Mouse (Mus musculus) kidney, adult 11 months (tissue): ENCODE results near the gene Gm21083.
A peak's percentile ranks its signal among the peaks of the same experiment; 100 is the strongest.
"Not testable (repeated sequence)": the region's sequence is repeated elsewhere in the genome, so short reads cannot be mapped to it uniquely, and the experiment has no call there.

Experiments used
- DNase-seq: peaks from one replicate; pipeline ENCODE4 v3.0.0; 2022

Gm21083 gene

GRCm38 (mm10) chr5:15577033-15577432 is at the start of gene Gm21083:
TSS of gene Gm21083 (plus strand) at chr5:15577333.
- not testable (repeated sequence) for DNase-seq

- not testable (repeated sequence) for DNase-seq
Observed at GRCm38 (mm10) chr5:15529122-15529521, 48.0 kb upstream of the Gm21083 start, which contains the start of gene Gm21190. TSS of gene Gm21190 (minus strand) at chr5:15529222.

GRCm38 (mm10) chr5:15548642-15549041 is 28.5 kb upstream of the Gm21083 start:
- not testable (repeated sequence) for DNase-seq

GRCm38 (mm10) chr5:15549134-15549533 is 28.0 kb upstream of the Gm21083 start:
- DNase-seq = not testable (repeated sequence)

- DNase-seq = not testable (repeated sequence)
Observed at GRCm38 (mm10) chr5:15549606-15550005, 27.5 kb upstream of the Gm21083 start.

GRCm38 (mm10) chr5:15558654-15559053 is 18.5 kb upstream of the Gm21083 start:
- DNase-seq = not testable (repeated sequence)

- not testable (repeated sequence) for DNase-seq
Observed at GRCm38 (mm10) chr5:15561425-15562264, 15.5 kb upstream of the Gm21083 start.

- not testable (repeated sequence) for DNase-seq
Observed at GRCm38 (mm10) chr5:15573735-15574134, 3.4 kb upstream of the Gm21083 start.

GRCm38 (mm10) chr5:15586351-15586750 is 9.2 kb downstream of the Gm21083 start:
- DNase-seq = not testable (repeated sequence)

GRCm38 (mm10) chr5:15588291-15588690 is 11.2 kb downstream of the Gm21083 start:
- not testable (repeated sequence) for DNase-seq

- DNase-seq = not testable (repeated sequence)
Observed at GRCm38 (mm10) chr5:15590635-15591034, 13.5 kb downstream of the Gm21083 start.

- DNase-seq = not testable (repeated sequence)
Observed at GRCm38 (mm10) chr5:15591577-15591976, 14.4 kb downstream of the Gm21083 start.

GRCm38 (mm10) chr5:15598831-15599230 is 21.7 kb downstream of the Gm21083 start:
- DNase-seq = not testable (repeated sequence)

- not testable (repeated sequence) for DNase-seq
Observed at GRCm38 (mm10) chr5:15600342-15600741, 23.2 kb downstream of the Gm21083 start.

GRCm38 (mm10) chr5:15601481-15601880 is 24.3 kb downstream of the Gm21083 start:
- not testable (repeated sequence) for DNase-seq

GRCm38 (mm10) chr5:15601960-15602359 is 24.8 kb downstream of the Gm21083 start:
- DNase-seq = not testable (repeated sequence)

- not testable (repeated sequence) for DNase-seq
Observed at GRCm38 (mm10) chr5:15602424-15602947, 25.4 kb downstream of the Gm21083 start.

GRCm38 (mm10) chr5:15603008-15603407 is 25.9 kb downstream of the Gm21083 start:
- DNase-seq = not testable (repeated sequence)

- DNase-seq = not testable (repeated sequence)
Observed at GRCm38 (mm10) chr5:15603585-15603984, 26.5 kb downstream of the Gm21083 start.

GRCm38 (mm10) chr5:15606677-15607076 is 29.5 kb downstream of the Gm21083 start:
- peak; percentile 11 for DNase-seq

GRCm38 (mm10) chr5:15610695-15611094 is 33.6 kb downstream of the Gm21083 start:
- not testable (repeated sequence) for DNase-seq

GRCm38 (mm10) chr5:15616195-15616594 is 39.1 kb downstream of the Gm21083 start:
- not testable (repeated sequence) for DNase-seq

- not testable (repeated sequence) for DNase-seq
Observed at GRCm38 (mm10) chr5:15618764-15619163, 41.6 kb downstream of the Gm21083 start, which contains the start of gene Speer4d. TSS of gene Speer4d (plus strand) at chr5:15619064.

GRCm38 (mm10) chr5:15628136-15628535 is 51.0 kb downstream of the Gm21083 start:
- DNase-seq = not testable (repeated sequence)
